Mouse (Mus musculus) gastrocnemius, postnatal 10 days (tissue): ENCODE results near the gene Coq2. TPM values are rescaled to one million over a fixed set of nuclear protein-coding genes. Genes with fewer than 3 reads are reported as not detected.

Experiments used
- DNase-seq: peaks from one replicate; pipeline ENCODE4 v3.0.0; 2021; ENCODE audit warnings: mixed read lengths
- long read RNA-seq, 2 experiments: library from polyadenylated mRNA; stranded (forward); transcript quantifications; one replicate each; pipeline ENCODE4 v2.0.0; 2021
- total RNA-seq, 2 experiments: library from RNA; stranded (reverse); gene quantifications; 2 replicates each; pipeline ENCODE4 v1.2.3; 2021

Gene Coq2
- total RNA-seq, result 10 to 100 TPM; 41.1 to 45.0 TPM
- long read RNA-seq, experiment 1, transcript Coq2-201 (7 exons, 1,743 nt), result major isoform, 84 of 121 reads
- long read RNA-seq, experiment 1, partial matches to known transcripts, result 5 of 121 reads
- long read RNA-seq, experiment 1, other reads (novel, unspliced or antisense), result 31 of 121 reads
- long read RNA-seq, experiment 2, transcript Coq2-201 (7 exons, 1,743 nt), result major isoform, 72 of 105 reads
- long read RNA-seq, experiment 2, partial matches to known transcripts, result 1 of 105 reads
- long read RNA-seq, experiment 2, other reads (novel, unspliced or antisense), result 32 of 105 reads

DNA sequence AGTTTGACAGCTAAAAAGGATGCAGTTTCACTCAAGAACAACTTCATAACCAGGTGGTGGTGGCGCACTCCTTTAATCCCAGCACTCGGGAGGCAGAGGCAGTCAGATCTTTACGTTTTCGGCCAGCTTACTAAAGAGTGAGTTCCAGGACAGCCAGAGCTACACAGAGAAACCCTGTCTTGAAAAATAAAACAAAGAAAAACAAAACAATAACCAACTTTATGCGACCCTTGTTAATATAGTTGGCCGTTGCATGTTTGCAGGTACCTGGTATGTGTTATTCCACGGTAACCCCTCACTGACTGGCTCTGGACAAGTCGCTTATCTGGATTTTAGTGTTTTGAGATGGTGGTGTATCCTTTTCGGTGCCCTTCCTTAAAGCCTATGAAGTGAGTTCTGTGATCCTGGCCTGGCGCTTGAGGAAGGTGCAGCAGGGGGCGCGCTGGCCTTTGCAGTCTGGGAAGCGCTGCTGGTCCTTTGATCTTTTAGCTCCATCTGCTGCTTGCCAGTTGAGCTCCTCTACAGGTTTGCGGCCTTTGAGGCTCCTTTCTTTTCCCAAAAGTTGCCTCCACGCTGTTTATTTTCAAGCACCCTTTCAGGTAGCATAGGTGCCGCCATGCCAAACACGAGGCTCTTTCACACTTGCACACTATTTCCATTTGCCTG lies at the start of gene Coq2:
Gene Coq2 (minus strand): TSS at position 430 of the 666 bp plus-strand sequence.
- peak; percentile 58 for DNase-seq

DNA sequence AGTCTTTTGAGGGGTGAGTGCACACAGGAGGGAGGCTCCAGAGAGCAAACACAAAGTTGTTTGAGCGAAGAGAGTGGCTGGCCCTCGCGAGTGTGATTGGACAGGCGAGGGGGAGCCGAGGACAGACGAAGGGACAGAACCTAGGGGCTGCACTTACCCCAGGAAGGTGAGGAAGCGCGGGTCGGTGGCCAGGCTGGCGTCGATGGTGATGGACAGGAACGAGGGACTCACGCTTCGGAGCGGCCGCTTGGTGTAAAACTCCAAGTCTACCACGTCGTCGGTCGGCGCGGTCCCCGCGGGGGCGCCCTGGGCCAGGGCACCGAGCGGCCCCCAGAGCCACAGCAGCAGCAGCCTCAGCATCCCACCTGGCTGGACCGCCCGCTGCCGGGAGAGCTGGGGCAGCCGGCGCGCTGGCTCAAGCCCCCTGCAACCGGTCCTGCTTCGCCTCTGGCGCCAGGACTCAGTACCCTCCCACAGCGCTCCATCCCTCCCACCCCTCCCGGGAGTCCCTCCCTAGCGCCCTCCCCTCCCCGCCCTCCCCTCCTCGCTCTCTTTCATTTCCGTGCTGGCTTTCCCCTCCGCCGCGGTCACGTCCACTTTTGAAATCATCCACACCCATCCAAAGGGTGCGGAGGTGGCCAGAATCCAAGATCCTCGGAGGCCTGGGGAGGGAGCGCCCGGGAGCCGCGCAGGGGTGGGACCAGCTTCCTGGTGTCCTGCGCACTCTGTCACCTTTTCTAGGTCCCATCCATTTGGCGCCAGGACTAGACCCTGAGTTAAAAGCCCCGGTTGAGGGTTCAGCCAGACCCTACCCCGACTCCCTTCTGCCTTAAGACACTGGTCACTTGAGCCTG lies 44.5 kb upstream of the Coq2 start, which contains the start of gene Hpse:
Gene Hpse (minus strand): TSS at position 482 of the 854 bp plus-strand sequence.
- DNase-seq, result peak; percentile 40

DNA sequence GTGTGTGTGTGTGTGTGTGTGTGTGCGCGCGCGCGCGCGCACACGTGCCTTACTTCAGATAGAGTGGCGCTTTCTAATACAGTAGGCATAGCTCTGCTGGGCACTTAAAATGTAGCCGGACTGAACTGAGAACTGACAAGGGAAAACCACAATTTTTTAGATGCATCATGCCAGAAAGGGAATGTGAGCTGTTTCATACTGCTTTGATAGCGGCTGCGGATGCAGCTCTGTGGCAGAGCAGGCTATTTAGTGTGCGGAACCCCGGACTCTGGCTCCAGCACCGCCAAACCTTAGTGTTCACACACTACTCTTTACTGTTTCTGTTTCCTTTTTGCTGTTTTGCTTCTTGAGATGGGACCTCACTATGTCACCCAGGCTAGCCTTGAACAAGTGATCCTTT lies 41.8 kb upstream of the Coq2 start:
- DNase-seq, result no peak

DNA sequence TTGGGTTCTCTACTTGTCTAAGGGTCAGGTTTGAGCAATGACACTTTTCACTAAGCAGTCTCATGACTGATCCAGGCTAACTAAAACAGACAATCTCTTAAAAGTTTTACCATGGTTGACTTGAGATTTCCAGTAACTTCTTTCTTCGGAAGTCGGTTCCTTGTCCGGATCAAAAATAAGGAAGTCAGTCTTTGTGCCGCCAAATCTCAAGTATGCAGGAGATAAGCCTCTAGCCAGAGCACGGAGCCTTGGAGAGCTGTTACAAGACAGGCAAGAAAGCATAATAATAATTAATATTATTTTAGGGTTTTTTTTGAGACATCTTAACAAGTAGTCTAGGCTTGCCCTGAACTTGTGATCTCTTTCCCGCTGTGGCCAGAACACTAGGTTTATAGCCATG lies 36.3 kb upstream of the Coq2 start:
- no peak for DNase-seq

DNA sequence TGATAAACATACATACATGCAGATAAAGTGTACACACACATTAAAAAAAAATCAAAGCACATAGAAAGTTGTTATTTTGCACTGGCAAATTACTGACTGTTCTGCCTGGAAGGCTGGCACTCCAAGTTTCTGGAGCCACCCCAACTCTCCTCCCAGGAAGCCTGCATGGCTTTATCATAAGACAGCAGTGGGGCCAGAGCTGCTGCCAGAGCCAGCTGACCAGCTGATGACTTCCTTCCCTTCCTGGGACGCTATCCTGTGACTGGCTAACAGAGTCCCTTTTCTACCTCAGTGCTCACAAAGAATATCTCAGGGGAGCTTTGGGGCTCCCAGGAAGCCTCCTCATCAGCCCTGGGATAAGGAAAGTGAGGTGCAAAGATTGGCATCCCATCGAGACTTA lies 35.1 kb upstream of the Coq2 start:
- no peak for DNase-seq

DNA sequence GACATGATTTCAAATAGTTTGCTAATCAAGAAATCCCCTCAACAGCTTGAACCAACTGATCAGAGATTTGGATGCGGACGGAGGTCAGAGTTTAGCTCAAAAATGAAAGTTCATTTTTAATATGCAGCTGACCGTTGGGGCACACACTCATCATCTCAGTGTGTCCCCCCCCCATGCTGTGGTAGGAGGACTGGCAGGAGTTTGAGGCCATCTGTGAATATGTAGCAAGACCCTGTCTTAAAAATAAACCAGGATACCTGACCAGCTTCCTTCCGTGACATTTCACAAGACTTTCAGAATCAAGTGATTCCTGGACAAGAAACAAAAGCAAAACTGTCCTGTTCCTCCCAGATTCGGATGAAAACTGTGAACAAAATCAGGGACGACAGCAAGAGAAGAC lies 34.1 kb upstream of the Coq2 start:
- no peak for DNase-seq

DNA sequence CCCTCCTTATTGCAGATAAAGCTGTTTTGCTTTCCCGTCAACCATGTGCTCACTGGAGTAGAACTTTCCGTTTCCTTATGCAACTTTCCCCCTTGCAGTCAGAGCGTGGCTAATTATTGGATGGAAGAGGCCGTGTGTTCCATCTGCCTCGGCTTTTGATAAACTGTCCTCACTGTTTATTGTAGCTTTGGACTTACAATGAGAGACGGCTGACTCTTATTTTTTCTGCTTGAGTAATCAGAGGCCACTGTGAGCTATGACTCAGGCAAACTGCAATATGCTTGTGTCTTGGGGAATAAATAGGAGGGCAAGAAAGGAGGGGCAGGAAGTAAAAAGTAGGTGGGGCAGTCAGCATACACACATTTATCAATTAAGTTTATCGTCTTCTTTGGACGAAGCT lies 31.7 kb upstream of the Coq2 start:
- no peak for DNase-seq

DNA sequence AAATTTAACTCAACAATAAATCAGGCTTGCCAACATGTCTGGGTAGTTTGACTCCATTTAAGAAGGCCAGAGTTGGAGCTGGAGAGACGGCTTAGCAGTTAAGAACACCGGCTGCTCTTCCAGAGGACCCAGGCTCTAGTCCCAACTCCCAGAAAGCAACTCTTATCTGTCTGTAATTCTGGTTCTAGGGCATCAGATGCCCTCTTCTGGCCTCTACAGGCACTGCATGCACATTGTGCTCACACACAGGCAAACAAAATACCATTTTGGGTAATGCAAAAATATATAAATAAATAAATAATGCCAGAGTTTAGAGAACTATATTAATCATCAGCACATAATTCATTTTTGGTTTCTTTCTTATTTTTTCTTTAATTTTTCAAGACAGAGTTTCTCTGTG lies 29.3 kb upstream of the Coq2 start:
- DNase-seq, result no peak

DNA sequence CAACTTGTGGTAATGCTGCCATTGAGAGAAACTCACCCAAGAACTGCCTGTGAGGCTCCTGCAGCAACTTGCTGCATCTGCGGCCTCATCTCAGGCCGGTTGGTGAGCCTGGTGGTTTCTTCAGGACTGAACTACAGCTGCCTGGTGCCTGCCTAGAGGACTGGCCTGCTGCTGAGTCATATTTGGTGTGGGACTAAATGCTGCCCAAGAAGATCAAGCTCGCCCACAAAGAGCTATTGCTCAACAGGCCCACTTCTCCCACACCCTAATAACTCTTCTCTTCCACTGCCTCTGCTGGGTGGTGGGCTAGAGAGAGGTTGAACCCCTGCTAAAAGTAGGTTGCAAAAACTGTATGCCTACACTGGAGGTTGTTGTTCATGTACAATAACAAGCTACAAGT lies 27.4 kb upstream of the Coq2 start:
- no peak for DNase-seq

DNA sequence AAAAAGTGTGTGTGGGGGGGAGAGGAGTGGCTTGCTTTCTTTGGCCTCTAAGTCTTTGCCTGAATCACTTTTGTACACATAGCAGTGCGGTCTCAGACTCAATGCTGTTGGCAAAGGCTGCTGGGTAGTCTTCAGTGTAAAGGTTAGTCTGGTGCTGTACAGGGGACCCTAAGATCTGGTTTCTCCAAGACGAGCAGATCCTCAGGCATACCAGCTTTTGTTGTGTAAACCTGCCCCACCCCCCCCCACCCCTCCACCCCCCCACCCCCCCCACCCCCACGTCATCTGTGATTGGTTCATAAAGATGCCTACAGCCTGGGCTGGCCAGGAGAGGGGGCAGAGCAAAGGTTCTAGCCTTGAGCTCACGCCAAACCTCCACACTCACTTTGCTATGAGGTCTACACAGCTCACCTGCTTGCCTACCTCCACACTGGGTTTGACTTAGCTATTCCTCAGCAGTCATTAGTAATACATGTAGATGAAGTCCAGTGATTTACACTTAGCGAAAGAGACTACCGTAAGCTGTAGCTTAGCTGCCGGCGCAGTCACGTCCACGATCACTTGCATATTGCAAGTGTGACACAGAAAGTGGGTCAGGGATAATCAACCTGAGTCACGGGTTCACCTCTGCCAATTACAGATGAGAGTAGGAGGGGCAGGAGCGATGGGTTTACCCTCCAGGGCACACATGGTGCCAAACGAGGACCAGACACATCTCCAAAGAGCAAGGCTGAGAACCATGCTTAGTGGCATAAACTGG lies 26.1 kb upstream of the Coq2 start:
- DNase-seq, result no peak

DNA sequence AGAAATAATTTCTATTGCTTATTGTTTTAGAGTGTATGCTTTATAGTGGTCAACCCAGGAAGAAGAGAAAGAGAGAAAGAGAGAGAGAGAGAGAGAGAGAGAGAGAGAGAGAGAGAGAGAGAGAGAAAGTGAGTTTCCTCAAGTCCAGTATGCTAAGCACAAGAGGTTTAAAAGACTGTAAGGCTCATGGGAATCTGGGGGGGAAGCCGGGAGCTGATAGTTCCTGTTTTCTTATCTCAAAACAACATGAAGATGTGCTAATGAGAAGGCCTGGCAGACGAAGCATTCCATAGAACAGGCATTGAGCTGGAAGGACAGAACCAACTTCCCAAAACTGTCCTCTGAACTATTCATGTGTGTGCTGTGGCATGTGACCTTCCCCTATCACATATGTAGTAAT lies 22.9 kb upstream of the Coq2 start:
- no peak for DNase-seq

DNA sequence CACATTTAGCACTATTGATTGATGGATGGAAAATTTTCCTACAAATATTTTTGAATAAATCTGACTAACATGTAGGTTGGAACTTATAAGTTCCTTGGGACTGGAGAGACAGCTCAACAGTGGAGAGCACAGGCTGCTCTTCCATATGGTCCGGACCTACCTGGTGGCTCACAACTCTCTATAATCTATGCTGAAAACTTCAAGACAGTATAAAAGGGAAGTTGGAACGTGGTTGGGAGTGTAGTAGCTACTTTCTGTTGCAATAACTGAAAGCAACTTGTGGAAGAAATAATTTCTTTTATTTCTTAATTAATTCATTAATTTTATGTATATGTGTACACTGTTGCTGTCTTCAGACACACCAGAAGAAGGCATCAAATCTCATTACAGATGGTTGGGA lies 22.5 kb upstream of the Coq2 start:
- no peak for DNase-seq

DNA sequence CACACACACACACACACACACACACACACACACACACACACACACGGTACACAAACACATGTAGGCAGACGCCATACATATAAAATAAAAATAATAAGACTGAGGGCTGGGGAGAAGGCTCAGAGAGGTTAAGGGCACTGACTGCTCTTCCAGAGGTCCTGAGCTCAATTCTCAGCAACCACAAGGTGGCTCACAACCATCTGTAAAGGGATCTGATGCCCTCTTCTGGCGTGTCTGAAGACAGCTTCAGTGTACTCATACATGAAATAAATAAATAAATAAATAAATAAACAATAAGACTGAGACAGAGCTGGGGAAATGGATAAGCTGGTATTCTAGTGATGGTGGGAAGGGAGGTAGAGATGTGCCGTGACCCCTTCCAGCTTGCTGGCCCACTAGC lies 10.7 kb upstream of the Coq2 start:
- DNase-seq, result no peak

DNA sequence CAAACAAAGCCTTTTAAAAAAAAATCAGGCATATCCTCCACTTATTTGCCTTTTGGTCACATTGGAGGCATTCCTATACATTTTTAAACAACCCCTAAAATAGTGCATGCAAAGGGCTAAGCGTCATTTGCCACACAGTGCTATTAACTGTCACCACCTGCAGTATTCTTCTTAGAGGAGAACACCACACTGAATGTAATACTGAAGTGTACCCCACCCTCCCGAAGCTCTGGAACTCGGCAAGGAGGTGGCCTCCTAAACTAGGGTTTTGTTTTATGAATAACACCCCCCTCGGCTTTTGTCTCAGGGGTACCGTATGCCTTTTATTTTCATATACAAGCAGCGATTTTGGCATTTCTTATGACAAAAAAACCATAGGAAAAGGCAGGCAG lies 5.6 kb upstream of the Coq2 start:
- no peak for DNase-seq

DNA sequence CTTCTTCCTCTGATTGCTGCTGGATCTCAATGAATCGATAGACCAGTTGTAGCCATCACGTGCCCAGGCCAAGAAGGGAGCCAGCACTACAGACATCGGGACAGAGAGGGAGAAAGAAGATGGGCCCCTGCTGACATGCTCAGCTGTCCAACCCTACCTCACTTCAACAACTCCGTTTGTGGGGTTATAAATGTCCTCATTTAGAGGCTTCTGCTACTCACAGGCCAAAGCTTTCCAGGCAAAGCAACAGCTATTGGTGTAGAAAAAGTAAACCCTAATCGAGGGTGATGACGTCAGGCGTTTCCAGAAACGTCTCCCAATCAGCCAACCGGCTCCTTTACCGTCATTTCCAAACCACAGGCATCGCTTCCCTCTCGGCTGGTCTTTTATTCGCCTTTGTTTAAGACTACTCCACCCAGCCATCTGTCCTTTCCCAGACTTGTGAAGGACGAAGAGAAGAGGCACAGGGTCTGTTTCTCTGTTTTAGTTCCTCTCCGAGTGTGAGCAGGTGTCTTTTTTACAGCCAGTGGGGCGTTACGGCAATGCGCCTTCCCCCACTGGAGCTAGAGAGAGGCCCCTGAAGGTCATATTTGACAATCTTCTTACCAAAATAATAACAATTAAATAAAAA lies 5.1 kb upstream of the Coq2 start:
- no peak for DNase-seq

DNA sequence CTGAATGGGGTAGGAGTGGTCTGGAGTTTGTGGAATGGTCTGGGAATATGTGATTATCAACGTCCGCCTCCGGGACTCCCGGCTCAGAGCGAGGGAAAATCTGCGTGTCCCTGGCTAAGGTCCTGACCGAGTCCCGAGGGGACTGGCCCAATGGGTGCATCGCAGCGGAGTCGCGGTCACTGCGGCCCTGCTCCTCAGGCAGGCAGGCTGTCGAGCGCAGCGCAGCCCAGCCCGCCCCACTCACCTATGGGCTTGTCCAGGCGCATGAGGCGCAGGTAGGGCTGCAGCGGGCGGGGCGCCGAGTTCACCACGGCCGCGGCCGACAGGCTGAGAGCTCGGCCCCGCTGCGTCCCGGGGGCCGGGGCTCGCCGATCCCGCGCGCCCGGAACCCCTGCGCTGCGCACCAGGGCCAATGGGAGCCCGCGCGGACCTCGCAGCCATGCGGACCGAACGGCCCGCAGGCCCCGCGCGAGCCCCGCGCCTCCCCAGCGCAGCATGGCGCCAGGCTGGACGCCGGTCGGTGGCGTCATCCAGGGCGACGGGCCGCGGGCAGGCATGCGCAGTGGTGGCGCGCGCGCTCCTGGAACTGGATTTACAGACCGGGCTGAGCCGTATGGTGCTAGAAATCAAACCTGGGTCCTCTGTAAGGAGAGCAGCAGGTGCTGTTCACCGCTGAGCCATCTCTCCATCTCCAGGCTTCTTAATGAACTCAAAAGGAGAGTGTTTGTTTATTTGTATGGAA lies 1.0 kb downstream of the Coq2 start:
- peak; percentile 94 for DNase-seq

DNA sequence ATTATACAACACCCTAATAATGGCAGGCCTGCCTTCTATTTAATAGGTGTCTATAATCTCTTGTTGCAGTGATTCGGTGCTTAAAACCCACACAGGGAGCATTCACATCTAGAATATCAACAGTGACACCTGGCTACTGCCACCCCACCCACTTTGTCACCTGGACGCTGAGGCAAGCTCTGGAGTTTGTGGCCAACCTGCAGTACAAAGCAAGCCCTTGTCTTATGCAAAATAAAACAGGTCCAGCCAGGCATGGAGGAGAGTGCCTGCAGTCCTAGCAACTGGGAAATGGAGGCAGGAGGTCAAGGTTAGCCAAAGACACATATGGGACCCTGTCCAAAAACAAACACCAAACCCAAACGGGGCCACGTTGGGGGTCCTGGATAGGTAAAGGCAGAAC lies 2.5 kb downstream of the Coq2 start:
- DNase-seq, result no peak

DNA sequence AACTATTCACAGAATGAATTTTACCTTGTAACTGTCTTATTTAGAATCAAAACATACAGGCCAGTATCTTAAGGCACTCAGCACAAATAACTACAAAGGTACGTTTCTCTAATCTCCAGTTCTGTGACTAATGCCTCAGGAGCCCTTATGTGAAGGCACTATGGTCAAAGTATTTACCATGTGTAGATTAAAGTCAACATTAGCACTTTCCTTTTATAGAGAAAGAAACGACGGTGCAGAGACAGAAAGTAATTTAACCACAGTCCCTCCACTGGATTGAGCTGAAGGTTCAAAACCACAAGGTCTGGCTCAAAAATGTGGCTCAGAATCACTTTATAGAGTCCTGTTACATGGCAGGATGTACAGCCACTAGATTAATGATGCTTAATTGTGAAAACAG lies 3.0 kb downstream of the Coq2 start:
- DNase-seq, result no peak

DNA sequence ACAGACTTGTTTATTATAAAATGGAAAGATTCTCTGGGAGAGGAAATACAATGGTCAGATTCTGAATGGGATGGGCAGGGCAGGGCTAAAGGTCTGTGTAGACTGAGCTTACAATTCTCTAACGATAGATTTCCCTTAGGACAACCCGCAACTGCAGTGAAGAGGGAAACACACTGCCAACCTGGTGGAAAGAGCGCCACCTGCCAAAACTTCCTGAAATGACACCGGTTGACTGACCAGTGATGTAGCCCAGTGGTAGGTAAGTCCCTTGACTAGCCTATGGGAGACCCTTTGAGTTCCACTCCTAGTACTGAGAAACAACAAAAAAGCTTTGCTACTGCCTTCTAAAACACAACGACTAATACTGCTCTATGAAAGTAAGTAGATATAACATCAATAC lies 3.5 kb downstream of the Coq2 start:
- DNase-seq, result peak; percentile 36

DNA sequence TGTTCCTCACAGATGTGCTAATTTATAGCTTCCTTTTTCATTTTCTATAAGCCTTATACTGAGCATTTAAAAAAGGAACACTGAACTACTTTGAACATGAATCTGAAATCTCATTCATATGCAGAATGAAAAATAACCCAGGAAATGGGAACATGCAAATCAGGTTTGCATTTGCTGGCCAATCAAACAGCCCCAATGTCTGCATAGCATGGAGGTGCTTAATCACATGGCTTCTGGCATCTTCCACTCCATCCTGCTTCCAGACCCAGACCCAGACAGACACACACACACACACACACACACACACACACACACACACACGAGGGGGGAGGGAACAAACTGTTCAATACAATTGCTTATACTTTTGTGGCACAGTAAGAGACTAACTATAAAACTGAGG lies 8.0 kb downstream of the Coq2 start:
- no peak for DNase-seq

DNA sequence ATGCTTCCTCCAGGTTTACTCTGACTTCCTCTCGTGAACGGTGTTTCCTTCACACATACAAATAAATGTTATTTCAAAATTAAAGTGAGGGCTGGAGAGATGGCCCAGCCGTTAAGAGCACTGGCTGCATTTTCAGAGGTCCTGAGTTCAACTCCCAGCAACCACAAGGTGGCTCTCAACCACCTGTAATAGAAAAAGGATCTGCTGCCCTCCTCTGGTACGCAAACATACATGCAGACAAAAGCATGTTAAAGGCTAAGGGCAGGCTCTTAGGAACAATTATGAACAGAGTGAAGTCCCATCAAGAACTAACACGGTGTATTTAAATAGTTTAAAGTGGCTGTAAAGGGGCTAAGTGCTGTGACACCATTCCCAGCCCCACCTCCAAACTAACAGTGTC lies 11.1 kb downstream of the Coq2 start:
- no peak for DNase-seq
